Mouse (Mus musculus) mature B cell (primary cell): ENCODE data around the gene Mlycd.

Experiments used
- in situ Hi-C: fragments of 300-500 bp; cut with MboI; formaldehyde crosslinking; loops from 2 replicates; pipeline ENCODE4 v1.14.3; 2019

Gene Mlycd

GRCm38 (mm10) chr8:119400904-119401303, 6.2 kb downstream of the Mlycd start:
- in situ Hi-C loops, result no loop called here

GRCm38 (mm10) chr8:119403912-119404311, 9.2 kb downstream of the Mlycd start:
- in situ Hi-C loops, result no loop called here

GRCm38 (mm10) chr8:119404648-119405047, 10.0 kb downstream of the Mlycd start:
- in situ Hi-C loops, result no loop called here

GRCm38 (mm10) chr8:119408311-119408710, 13.6 kb downstream of the Mlycd start:
- in situ Hi-C loops, result no loop called here

GRCm38 (mm10) chr8:119412037-119412734, 17.5 kb downstream of the Mlycd start:
- in situ Hi-C loops, result loop anchor here (5.0 kb wide), 1 partner anchor 85 kb away; no protein-coding TSS in a partner anchor

- in situ Hi-C loops, result loop anchor here (5.0 kb wide), 1 partner anchor 84 kb away; no protein-coding TSS in a partner anchor
Observed at GRCm38 (mm10) chr8:119412735-119413498, 18.2 kb downstream of the Mlycd start.

- in situ Hi-C loops, result loop anchor here (5.0 kb wide), 1 partner anchor 84 kb away; no protein-coding TSS in a partner anchor
Observed at GRCm38 (mm10) chr8:119413605-119414004, 18.9 kb downstream of the Mlycd start.

- in situ Hi-C loops, result no loop called here
Observed at GRCm38 (mm10) chr8:119420318-119420717, 25.6 kb downstream of the Mlycd start.

- in situ Hi-C loops, result no loop called here
Observed at GRCm38 (mm10) chr8:119421603-119422122, 27.0 kb downstream of the Mlycd start.

GRCm38 (mm10) chr8:119422123-119422711, 27.5 kb downstream of the Mlycd start:
- in situ Hi-C loops, result no loop called here

GRCm38 (mm10) chr8:119423631-119424141, 29.0 kb downstream of the Mlycd start:
- in situ Hi-C loops, result no loop called here

- in situ Hi-C loops, result no loop called here
Observed at GRCm38 (mm10) chr8:119424199-119424733, 29.6 kb downstream of the Mlycd start.

- in situ Hi-C loops, result no loop called here
Observed at GRCm38 (mm10) chr8:119424740-119425139, 30.1 kb downstream of the Mlycd start.

GRCm38 (mm10) chr8:119425533-119425932, 30.9 kb downstream of the Mlycd start:
- in situ Hi-C loops, result no loop called here

GRCm38 (mm10) chr8:119426069-119426735, 31.5 kb downstream of the Mlycd start:
- in situ Hi-C loops, result no loop called here

GRCm38 (mm10) chr8:119427634-119428349, 33.1 kb downstream of the Mlycd start:
- in situ Hi-C loops, result no loop called here

- in situ Hi-C loops, result no loop called here
Observed at GRCm38 (mm10) chr8:119428350-119428740, 33.7 kb downstream of the Mlycd start.

- in situ Hi-C loops, result no loop called here
Observed at GRCm38 (mm10) chr8:119428766-119429327, 34.2 kb downstream of the Mlycd start.

- in situ Hi-C loops, result no loop called here
Observed at GRCm38 (mm10) chr8:119429552-119429951, 34.9 kb downstream of the Mlycd start.

GRCm38 (mm10) chr8:119430250-119430649, 35.6 kb downstream of the Mlycd start:
- in situ Hi-C loops, result no loop called here
